Mouse (Mus musculus) urinary bladder, postnatal 10 days (tissue): ENCODE results near the gene Mn1.

Source experiments
- DNase-seq: peaks from one replicate; pipeline ENCODE4 v3.0.0; 2022; ENCODE audit warnings: low spot score

The Mn1 gene

DNA sequence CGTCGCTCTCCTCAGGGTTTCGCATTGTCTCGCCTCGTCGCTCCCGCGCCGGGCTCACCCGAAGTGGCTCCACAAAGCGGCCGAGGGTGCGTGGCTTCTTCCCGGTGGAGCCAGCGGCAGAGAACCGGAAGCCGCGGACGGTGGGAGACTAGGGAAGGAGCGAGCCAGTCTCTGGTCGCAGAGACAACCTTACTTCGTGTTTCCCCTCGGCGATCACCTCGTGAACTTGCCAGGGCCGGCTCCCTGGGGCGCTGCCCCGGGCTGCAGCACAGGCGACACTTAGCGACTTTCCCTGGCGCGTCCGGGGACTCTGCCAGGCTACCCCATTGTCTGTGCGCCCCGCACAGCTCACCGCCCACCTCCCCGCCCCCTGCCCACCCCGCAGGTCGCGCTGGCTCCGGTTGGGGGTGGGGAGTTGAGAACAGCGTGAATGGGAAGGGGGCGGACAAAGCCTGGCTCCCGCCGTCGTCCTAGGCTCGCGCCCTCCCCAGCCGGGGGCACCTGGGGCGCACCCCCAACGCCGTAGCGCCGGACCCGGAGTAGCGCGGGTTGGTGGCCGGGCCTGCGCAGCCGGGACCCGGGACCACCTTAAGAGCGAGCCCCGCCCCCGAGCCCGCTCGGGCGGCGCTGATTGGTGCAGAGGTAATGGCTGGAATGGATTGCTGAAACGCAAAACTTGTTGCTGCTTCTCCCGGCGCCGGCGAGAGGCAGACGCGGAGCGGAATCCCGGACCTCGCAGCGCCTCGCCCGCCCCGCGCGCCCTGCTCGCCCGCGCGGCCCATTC lies at the start of gene Mn1:
Mn1 (plus strand) TSS at position 772 of the 784 bp plus-strand sequence.
- DNase-seq, result no peak

DNA sequence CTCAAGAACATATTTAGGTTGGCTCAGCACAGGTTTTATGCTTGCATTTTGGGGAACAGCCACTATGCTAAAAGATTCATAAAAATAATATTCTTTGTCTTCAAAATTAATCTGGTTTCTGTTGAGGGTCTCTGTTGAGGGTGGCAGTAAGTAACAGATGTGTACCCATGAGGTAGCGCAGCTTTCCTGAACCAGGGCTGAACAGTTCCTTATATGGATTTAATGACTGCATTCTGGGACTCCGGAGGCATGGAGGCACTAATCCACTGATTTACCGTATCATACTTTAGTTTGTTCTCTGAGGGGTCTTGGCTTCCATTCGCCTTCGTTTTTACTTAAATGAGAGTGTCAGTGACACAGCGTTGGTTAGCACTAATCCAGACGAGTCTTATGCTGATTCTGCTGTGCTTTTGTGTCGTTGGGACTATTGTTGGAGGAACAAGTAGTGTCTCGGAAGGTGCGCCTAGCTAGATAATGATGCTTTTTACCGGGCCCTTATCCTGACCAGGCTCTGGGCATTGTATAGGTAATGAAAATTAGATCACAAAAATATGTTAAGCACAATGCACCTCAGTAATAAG lies 49.1 kb upstream of the Mn1 start:
- no peak for DNase-seq

DNA sequence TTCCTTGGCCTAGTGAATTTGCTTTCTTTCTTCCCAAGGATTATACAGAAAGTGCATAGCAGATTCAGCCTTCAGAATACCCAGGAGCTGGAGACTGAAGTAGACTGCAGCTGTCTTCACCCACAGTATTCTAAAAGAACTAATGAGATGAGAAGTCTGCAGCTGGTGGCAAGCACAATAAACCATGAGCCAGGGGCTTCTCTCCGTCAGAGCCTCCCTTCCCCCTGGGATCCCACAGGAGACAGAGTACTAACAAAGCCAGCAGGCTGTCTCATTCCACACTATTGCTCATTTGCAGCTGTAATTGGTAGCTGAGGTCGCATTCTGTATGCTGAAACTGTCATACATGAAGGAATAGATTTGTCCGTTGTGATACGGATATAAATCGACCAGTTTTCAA lies 48.6 kb upstream of the Mn1 start:
- DNase-seq, result no peak

- no peak for DNase-seq
These were observed 41.5 kb upstream of the Mn1 start for GRCm38 (mm10) chr5:111375616-111376015.

- no peak for DNase-seq
These were observed 40.7 kb upstream of the Mn1 start for GRCm38 (mm10) chr5:111376276-111377020.

DNA sequence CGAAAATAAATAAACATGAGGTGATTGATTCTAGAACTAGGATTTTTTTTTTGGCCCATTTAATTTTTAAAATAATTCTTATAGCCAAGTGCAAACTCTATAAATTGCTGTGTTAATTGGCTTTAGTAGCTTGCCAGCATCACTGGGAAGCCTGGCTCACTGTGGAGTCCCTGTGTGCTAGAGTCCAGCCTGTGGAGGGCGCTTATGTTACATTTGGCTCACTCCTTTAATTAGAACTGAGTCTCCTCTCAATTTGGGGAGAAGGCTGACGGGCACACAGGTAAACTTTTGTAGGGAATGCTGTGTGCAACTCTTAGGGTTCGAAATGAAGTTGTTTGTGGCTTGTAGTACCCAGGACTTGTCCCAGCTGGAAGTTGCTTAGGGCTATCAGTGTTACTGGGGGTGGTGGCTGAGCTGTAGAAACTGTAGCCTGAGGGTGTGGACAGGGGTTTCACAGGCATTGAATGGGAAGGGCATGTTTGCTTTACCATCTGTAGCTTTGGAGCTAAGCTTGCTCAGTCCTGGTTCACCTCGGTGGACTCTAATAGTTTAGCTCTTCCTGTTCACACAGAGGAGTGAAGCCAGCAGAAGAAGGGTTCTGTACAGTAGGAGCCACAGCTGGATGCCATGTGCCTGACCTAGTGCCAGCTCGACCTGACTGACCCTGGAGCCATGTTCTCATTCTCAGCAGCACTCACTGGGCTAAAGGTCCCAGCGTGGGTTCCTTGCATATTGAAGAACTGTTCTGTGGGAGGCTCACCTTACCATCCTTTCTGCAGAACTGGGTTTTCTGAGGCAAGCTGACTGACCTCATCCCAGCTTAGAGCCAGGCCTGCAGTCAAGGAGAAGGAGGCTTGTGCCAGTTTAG lies 38.8 kb upstream of the Mn1 start:
- DNase-seq, result no peak

DNA sequence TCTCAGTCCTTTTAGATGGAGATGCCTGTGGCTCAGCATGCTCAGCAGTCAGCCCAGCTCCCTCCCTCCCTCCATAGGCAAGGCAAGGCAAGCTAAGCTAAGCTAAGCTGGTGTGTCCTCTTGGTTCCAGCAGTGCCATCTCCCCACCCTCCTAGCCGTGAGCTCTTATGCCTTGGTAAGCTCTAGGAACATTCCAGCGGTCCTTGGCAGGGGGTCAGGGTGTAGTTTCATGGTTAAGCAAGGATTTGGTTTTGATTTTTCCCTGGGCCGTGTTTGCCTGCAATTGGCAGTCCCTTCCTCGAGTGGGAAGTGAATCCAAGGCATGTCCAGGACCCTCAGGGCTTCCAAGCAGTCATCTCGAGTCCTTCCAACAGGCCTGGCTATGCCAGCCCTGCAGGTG lies 33.8 kb upstream of the Mn1 start:
- DNase-seq, result no peak

GRCm38 (mm10) chr5:111390911-111391310 lies 26.3 kb upstream of the Mn1 start:
- no peak for DNase-seq

DNA sequence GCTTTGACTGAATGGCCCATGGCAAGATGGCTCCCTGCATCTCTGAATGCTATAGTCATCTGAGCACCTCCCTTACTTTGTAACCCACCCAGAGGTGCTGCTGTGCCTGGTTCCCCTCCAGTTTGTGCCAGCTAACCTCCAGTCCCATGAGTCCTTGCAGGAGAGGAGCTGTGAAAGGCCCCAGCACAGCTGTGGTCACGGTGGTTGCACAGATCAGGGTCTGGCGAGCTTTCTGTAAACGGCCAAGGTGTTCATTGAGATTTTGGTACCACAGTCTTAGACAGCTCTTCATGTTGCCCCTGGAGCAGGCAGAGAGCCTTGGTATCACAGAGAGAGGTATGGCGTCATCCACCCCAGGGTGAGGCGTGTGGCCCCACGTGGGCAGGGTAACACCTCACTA lies 25.7 kb upstream of the Mn1 start:
- DNase-seq, result no peak

DNA sequence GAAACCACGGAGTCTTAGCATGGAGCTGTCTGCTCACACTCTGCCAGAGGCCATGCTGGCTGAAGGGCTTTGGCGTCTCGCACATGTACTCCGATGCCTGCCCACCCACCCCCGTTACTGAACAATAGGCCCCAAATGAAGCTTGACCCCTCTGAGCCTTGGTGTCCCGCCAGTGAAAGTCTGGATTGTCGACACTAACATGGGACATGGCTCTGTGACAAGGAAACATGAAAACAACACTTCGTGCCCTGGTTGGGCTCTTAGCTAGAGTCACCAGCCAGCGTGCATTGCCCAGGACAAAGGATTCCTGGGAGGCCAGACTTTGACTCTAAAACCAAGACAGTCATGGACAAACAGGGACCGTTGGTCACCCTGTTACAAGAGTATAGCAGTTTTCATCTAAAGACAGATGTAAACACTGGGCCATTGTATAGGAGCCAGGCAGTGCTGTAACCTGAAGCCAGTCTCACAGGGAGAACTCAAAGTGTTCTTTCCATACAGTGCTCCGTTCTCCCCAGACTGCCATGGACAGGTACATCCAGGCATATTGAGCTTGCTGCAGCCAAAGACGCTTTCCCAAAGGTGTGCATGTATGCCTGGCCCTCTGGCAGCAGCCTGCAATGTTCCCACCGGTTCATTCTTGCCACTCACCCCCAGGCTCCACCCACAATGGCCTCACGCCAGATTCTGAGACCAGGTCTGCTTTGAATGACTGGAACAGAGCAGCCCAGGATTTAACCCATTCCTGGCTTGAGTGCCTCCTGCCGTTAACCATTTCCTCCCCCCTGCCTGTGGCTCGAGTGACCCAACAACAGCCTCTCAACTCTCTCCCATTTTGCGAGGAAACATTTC lies 23.6 kb upstream of the Mn1 start:
- DNase-seq, result no peak

DNA sequence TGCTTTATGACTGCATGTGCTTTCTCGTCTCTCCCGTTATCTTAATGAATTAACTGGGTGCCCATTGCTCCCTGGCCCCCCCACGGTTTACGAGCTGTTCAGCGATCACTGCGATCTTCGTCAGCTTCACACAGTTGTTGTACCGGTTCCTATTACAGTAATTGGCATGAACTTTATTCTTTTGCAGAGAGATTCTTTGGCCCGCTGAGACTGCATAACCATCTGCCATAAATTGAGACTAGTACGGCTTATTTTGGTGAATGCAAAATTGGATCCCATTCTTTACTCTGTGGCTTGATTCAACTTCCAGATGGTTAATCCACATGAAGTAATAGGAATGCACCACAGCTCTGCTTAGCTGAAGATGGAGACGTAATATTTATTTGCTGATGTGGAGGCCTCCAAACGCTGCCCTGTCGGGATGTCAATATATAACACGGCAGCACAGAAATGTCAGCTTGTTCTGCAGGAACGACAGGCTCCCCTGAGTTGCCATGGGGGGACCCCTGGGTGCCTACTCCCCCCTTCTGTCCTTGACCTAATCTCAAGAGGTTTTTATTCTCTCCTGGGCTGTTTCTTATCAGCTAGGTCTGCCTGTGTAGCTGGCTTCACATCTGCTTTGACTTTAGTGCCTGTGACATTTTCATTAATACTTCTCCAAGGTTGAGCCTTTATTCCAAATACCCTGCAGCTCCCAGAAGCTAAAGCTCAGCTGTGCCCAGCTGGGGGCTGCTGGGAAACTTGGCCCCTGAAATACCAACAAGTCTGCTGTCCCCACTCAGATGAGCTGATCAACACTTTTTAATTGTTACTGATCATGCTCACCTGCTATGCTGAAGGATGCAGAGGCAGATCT lies 22.7 kb upstream of the Mn1 start:
- DNase-seq, result no peak

DNA sequence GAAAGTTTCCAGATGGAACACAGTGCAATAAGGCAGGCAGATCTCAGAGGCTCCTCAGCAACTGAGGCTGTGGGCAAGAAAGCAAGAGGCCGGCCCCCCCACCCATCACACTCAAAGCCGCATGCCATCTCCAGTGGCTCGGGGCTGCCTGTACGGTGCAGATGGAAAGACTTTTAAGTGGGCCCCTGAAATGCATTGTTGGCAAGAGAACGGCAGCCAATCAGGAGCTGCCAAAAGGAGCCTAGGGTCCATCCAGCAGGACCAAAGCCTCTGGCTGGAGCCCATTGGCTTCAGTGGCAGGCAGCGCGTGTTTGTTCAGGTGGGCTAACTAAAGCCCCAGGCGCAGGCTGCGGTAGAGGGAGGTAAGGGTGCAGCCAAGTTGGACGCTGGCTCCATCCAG lies 21.4 kb upstream of the Mn1 start:
- DNase-seq, result no peak

DNA sequence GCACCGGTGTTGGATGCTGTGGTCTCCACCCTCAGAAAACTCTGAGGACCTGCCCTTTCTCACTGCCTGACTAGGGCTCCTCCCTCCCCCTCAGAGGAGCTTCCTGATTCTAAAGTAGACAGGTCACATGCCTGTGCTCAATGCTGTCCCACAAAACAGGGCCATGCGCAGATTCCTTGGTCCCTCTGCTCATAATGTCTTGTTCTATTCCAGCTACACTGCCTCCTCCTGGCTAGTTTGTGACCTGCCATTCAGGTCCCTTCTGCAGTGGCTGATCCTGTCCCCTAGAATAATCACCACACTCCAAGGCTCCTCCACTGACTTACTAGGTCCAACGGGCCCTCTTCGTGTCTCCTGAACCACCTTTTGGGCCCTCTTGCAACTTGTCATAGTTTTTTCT lies 21.0 kb upstream of the Mn1 start:
- DNase-seq, result no peak

GRCm38 (mm10) chr5:111398471-111398870 lies 18.7 kb upstream of the Mn1 start:
- DNase-seq, result no peak

GRCm38 (mm10) chr5:111399271-111399670 lies 17.9 kb upstream of the Mn1 start:
- no peak for DNase-seq

DNA sequence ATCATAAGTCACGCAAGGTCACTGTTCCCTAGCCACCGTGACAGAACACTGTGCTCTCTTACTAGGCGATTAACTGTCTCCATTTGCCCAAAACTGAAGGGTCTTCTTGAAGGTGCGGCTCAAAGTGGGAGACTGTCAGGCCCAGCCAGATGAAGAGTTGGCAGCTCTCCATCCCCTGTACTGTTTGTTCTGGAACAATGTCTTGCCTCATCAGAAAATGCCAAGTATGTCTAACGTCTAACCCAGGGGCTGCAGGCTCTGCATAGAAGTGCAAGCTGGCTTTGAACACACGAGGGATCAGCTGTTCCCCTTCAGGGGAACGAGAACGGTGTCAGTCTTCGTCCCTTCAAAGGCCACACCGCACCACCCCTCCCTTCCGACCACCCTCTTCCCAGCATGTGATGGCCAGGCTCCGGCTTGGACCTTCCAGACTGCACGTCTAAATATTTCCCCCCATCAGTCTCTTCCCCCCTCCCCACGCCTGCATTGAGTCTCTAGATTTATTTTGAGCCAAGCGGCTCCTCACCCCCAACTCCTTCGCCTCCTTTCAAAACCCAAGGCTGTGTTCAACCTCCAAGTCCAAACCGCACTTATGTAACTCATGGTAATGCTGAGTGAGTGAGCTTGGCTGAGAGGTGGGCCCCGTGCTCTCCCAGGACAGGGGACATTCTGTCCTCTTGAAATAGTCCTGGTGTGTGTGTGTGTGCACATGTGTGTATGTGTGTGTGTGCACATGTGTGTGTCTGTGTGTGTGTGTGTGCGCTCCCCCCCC lies 15.1 kb upstream of the Mn1 start:
- DNase-seq, result no peak

- no peak for DNase-seq
These were observed 14.5 kb upstream of the Mn1 start for GRCm38 (mm10) chr5:111402651-111402996.

DNA sequence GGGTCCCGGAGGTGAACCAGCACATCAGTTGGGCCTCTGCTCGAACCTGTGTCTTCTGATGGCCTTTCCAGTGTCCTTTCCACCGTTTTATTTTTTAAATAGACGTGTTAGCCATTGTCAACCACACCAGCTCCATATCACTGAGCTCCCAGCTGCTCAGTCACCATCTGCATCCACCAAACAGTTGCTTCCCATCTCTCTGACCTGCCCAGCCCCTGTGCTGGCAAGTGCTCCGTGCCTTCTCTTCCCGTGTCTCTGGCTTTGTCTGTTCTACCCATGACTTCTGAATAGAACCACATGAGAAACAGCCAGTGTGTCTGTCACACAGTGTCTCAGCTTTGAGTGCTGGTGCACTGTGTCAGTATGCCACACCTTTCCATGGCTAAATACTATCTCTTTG lies 12.4 kb upstream of the Mn1 start:
- no peak for DNase-seq

GRCm38 (mm10) chr5:111408470-111409105 lies 8.6 kb upstream of the Mn1 start:
- DNase-seq, result no peak
